Mouse (Mus musculus) erythroblast, embryonic 14.5 days (primary cell): Measurements from ENCODE around the gene A630095N17Rik. TPM values are rescaled to one million over a fixed set of nuclear protein-coding genes. Genes with fewer than 3 reads are reported as not detected.

Experiments
- H3K27me3 ChIP-seq: 2 replicates; pipeline ENCODE4 v1.6.1; 2012; ENCODE audit warnings: inconsistent platforms; ENCODE audit not compliant: control insufficient read depth
- H3K36me3 ChIP-seq: 2 replicates; pipeline ENCODE4 v1.6.1; 2012; ENCODE audit warnings: mild to moderate bottlenecking, inconsistent platforms; ENCODE audit not compliant: control insufficient read depth
- H3K4me1 ChIP-seq: 2 replicates; pipeline ENCODE4 v1.6.1; 2012; ENCODE audit warnings: inconsistent platforms; ENCODE audit not compliant: control insufficient read depth
- H3K4me3 ChIP-seq: replicated peaks from 2 replicates; pipeline ENCODE3; 2012; ENCODE audit warnings: moderate library complexity, mild to moderate bottlenecking, inconsistent platforms
- H3K9me3 ChIP-seq: 2 replicates; pipeline ENCODE4 v1.6.1; 2012; ENCODE audit warnings: low read length, inconsistent platforms, mixed read lengths; ENCODE audit not compliant: control insufficient read depth
- GATA1 ChIP-seq: IDR thresholded peaks from 2 replicates; pipeline ENCODE4 v1.6.1; 2012; ENCODE audit warnings: low read length, inconsistent platforms, mixed read lengths
- TAL1 ChIP-seq: IDR thresholded peaks from 3 replicates; pipeline ENCODE4 v1.6.1; 2012; ENCODE audit warnings: low read length, inconsistent platforms, mixed read lengths
- polyA plus RNA-seq: library from polyadenylated mRNA; stranded (reverse); fragments of >175 nt; gene quantifications from 2 replicates; pipeline ENCODE4 v1.2.3, GENCODE M21; 2012

A630095N17Rik gene
- polyA plus RNA-seq, 1 experiment: not detected

DNA sequence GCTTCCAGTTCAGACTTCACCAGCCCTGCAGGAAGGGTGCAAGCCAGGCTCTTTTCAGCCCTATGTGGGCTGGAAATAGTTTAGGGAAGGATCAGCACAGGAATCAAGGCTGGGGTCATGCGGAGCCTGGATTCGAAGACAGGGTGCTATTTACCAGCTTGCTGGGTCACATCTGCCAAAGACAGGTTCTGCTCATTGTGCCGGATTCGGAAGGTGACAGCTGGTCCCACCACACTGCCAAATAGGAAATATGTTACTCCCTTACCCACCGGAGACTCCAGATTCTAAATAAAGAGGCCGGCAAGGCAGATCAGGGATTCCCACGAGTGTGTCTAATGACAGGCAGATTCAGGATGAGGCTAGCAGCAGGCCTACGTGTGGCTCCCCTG lies 22.7 kb upstream of the A630095N17Rik start:
- Histone ChIP-seq H3K4me3 (no peak overlapping the region), H3K4me1 (peaks cover 38% of the 10 kb centered on the region), H3K27me3 (no peaks in the 10 kb centered on the region), H3K9me3 (no peaks in the 10 kb centered on the region), H3K36me3 (no peaks in the 10 kb centered on the region)
- TF ChIP-seq TAL1 (no peak), GATA1 (no peak)

DNA sequence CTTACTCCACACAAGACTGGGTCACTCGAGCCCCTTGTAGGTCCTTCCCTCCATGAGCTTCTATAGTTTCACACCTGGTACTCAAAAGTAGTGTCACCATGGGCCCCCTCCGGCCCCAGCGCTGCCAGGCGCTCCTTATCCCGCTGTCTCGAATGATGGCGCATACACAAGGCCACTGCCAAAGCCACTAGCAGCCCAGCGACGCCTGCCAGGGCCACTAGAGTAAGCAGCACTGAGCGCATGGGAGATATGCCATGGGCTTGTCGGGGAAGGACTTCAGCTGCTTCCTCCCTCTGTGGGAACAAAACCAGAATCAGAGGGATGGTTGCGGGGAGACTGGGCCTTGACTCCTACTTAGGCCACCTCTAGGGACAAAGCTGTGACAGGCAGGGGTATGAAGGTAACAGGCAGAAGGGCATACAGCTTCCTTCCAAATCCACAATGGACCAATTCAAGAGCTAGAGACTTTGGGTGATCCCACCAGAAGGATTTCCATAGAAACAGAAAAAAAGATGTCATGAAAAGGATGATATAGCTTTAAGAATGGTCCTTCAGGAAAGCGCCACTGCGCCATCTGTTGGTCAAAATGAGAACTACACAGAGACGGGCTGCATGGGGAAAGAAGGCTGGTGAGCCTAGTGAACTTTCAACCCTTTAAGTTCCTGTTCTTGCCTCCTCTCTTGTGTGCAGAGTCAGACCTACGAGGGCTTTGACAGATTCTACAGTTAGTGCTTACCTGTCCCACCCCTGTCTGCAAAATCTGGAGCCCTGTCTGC lies 22.1 kb upstream of the A630095N17Rik start:
- no peak for TF ChIP-seq TAL1
- TF ChIP-seq GATA1: no peak
- H3K27me3 ChIP-seq: no peaks in the 10 kb centered on the region
- peaks cover 44% of the 10 kb centered on the region for H3K4me1 ChIP-seq
- H3K36me3 ChIP-seq: no peaks in the 10 kb centered on the region
- H3K4me3 ChIP-seq: no peak overlapping the region
- no peaks in the 10 kb centered on the region for H3K9me3 ChIP-seq

DNA sequence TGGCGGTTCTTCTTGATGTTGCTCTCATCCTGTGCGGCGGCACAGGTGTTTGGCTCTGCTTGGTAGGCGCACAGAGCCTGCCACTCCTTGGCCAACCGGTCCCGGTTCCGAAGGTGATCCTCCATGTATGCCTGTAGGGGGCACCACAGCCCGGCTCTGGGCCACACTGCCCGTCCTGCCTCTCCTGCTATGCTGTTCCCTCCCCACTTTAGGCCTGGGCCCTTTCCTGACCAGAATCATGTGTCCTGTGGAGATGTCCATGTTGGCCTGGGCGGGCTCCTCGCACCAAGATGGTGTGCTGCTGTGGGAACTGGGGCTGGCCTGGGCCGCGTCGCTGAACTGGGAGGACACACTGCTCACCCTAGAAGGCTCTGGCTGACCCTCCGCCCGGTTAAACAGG lies 21.1 kb upstream of the A630095N17Rik start:
- H3K4me3 ChIP-seq: no peak overlapping the region
- no peaks in the 10 kb centered on the region for H3K36me3 ChIP-seq
- peaks cover 51% of the 10 kb centered on the region for H3K4me1 ChIP-seq
- H3K9me3 ChIP-seq: no peaks in the 10 kb centered on the region
- TF ChIP-seq TAL1 (no peak), GATA1 (no peak)
- no peaks in the 10 kb centered on the region for H3K27me3 ChIP-seq

DNA sequence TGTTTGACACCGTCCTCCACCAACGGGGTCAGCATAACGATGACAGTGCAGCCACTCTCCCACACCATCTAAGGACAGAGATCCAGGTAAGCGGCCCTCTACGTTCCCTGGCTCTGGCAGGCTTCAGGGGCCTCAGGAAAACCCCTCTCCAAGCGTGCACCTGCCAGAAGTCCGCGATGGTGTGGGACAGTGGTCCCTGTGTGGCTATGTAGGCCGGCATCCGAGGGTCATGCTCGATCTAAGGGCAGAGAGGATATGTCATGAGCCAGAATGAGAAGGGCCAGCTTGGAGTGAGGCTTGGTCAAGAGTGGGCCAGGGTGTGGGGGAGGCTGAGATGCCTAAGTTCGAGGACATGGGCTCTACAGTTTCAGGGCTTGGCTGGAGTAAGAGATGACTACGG lies 20.4 kb upstream of the A630095N17Rik start:
- TF ChIP-seq GATA1 (no peak), TAL1 (no peak)
- H3K36me3 ChIP-seq: peaks cover under 1% of the 10 kb centered on the region; the same call in 1 of the 2 replicates
- no peaks in the 10 kb centered on the region for H3K9me3 ChIP-seq
- no peaks in the 10 kb centered on the region for H3K27me3 ChIP-seq
- no peak overlapping the region for H3K4me3 ChIP-seq
- H3K4me1 ChIP-seq: peaks cover 58% of the 10 kb centered on the region

DNA sequence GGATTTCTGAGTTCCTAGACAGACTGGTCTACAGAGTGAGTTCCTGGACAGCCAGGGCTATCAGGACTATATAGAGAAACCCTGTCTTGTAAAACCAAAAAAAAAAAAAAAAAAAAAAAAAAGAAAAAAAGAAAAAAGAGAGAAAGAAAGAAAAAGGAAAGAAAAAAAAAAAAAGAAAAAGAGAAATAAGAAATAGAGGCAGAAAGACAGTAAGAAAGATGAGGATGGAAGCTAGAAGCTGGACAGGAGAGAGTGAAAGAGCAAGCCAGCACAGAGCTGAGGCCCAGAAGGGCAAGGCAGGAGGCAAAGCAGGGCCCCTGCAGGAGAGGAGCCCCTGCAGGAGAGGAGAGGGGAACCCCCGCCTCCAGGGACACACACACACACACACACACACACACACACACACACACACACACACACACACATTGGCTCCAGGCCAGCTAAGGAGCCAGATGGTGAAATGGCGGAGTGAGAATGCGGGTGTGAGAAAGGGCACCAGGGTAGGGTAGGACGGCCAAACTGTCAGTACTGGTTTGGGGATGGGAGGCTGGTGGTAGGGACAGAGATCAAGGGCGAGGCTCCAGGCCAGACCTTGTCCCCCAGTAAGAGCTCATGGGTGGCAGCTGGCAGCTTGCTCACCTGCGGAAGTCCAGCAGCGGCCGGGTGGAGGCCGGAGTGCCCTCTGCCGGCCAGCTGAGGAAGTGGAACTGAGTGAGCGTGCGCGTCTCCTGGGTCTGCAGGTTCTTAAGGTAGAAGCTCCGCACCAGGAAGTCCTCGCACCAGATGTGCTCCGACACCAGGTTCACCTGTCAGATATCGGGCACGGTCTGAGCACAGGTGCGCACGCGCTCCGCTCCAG lies 19.4 kb upstream of the A630095N17Rik start:
- Histone ChIP-seq H3K4me3 (peak overlapping the region; percentile 51), H3K9me3 (no peaks in the 10 kb centered on the region), H3K27me3 (no peaks in the 10 kb centered on the region), H3K4me1 (peaks cover 62% of the 10 kb centered on the region), H3K36me3 (peaks cover 10% of the 10 kb centered on the region)
- TF ChIP-seq GATA1: no peak
- no peak for TF ChIP-seq TAL1

DNA sequence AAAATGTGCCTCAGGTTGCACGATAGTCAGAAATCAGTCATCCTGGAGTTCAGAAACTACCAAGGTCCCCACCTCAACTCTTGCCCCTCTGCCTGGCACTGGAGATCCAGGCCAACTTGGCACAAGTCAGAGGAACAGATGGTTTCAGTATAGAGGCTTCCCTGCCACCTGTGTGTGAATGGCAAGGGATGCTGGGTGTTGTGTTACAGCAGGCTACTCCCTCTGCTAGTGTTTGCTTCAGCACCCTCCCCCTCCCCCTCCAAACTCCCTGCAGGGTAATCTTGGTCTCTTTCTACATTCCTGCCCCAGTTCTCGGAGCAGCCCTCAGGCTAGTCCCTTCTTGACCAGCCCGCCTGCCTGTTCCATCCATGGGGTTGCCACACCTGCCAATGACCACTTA lies 18.6 kb upstream of the A630095N17Rik start:
- H3K9me3 ChIP-seq: no peaks in the 10 kb centered on the region
- H3K4me3 ChIP-seq: no peak overlapping the region
- TF ChIP-seq TAL1 (no peak), GATA1 (no peak)
- H3K4me1 ChIP-seq: peaks cover 65% of the 10 kb centered on the region
- H3K27me3 ChIP-seq: no peaks in the 10 kb centered on the region
- peaks cover 19% of the 10 kb centered on the region for H3K36me3 ChIP-seq

DNA sequence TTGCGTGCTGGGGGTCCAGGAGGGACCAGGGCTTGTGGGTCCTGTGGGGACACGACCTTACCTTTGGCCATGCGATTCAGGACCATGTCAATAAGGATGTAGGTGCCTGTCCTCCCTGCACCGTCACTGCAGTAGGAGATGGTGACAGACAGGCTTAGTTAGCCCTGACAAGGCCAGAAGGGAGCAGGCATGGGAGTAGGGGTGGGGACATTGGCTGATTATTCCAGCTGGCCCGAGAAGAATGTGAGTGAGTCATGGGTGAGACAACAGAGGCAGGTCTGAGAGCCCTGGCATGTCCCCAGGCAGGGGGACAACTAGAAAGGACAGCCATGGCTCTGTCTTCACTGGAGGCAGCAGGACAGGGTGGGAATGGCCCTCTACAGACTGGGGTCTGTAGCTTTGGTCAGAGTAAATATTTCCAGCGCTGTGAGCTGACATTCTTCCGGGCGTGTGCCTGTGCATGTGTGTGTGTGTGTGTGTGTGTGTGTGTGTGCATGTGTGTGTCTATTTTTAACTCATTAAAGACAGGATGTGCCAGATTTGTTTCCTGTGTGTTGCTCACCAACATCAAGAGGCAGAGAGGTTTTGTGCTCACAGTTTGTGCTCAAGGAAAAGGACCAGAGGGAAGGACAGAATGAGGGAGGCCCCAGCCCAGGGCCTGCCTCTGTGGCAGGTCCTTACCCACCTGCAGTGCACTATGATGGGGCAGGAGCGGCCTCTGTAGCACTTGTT lies 16.3 kb upstream of the A630095N17Rik start:
- peaks cover 42% of the 10 kb centered on the region for H3K36me3 ChIP-seq
- no peak overlapping the region for H3K4me3 ChIP-seq
- H3K4me1 ChIP-seq: peaks cover 77% of the 10 kb centered on the region
- H3K9me3 ChIP-seq: no peaks in the 10 kb centered on the region
- no peak for TF ChIP-seq TAL1
- no peak for TF ChIP-seq GATA1
- H3K27me3 ChIP-seq: no peaks in the 10 kb centered on the region

DNA sequence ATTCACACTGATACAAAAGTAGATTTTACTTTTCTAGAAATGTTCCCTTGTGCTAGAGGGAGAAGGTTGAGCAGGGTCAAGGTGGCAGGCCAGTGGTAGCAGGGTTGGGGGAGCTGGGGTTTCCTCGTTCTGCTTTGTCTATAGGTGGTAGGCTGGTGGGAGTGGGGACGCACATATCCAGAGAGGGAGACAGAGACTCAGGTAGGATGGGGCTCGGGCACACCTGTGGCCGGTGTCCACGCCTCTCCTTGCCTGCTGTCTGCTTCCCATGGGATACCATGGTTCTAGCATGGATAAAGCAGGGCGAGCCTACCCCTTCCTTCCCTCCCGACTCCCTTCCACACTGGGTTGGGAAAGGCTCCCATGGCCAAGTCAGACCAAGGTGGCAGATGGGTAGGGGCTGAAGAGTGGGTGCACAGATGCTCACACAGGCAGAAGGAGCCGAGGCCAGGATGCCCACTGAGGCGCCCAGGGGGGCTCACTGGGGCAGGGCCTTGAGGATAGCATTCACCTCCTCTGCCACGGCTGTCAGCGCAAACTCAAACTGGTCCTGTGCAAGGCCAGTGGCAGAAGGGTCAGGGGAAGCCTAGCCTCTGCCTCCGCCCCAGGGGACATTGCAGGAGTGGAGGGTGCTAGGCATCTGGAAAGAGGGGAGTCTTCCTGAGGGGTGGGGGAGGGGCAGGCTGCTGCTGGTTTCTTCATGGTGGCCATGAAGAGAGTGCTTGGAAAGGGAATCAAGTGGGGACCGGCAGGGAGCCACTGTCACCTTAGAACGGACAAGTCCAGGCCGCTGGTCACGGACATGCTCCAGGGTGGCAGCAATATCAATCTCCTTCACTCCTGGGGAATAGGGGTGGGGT lies 15.4 kb upstream of the A630095N17Rik start:
- TF ChIP-seq TAL1 (no peak), GATA1 (no peak)
- H3K4me1 ChIP-seq: peaks cover 70% of the 10 kb centered on the region
- H3K4me3 ChIP-seq: no peak overlapping the region
- peaks cover 51% of the 10 kb centered on the region for H3K36me3 ChIP-seq
- H3K9me3 ChIP-seq: no peaks in the 10 kb centered on the region
- H3K27me3 ChIP-seq: no peaks in the 10 kb centered on the region
